Mouse (Mus musculus) frontal cortex, postnatal 36 days (tissue): ENCODE measurements around the gene Rpl35a.
"Not testable (repeated sequence)": the region's sequence is repeated elsewhere in the genome, so short reads cannot be mapped to it uniquely, and the experiment has no call there.

ENCODE experiments used
- DNase-seq, 2 experiments: peaks; one replicate each; pipeline ENCODE4 v3.0.0; 2022; ENCODE audit warnings: low spot score in 2 of 2

Gene Rpl35a

GRCm38 (mm10) chr16:33056095-33056785 is at the start of gene Rpl35a, which contains the start of gene Iqcg:
Gene Rpl35a (plus strand): TSS chr16:33056453.
Gene Iqcg (minus strand): TSS chr16:33056218.
- peak; percentile 92 to 93 for DNase-seq

GRCm38 (mm10) chr16:33006888-33007287 is 49.4 kb upstream of the Rpl35a start:
- no peak for DNase-seq

GRCm38 (mm10) chr16:33007436-33007835 is 48.8 kb upstream of the Rpl35a start:
- DNase-seq = no peak

GRCm38 (mm10) chr16:33010166-33010565 is 46.1 kb upstream of the Rpl35a start:
- DNase-seq = no peak

GRCm38 (mm10) chr16:33013801-33014200 is 42.5 kb upstream of the Rpl35a start:
- no peak for DNase-seq

GRCm38 (mm10) chr16:33014921-33015320 is 41.3 kb upstream of the Rpl35a start:
- no peak for DNase-seq

GRCm38 (mm10) chr16:33015396-33015907 is 40.8 kb upstream of the Rpl35a start:
- DNase-seq = no peak

- DNase-seq = no peak
These were observed 40.3 kb upstream of the Rpl35a start for GRCm38 (mm10) chr16:33015986-33016385.

GRCm38 (mm10) chr16:33017677-33018349 is 38.4 kb upstream of the Rpl35a start:
- no peak for DNase-seq

GRCm38 (mm10) chr16:33019117-33019770 is 37.0 kb upstream of the Rpl35a start:
- DNase-seq = no peak

GRCm38 (mm10) chr16:33021381-33021780 is 34.9 kb upstream of the Rpl35a start:
- no peak for DNase-seq

GRCm38 (mm10) chr16:33023750-33024149 is 32.5 kb upstream of the Rpl35a start:
- DNase-seq = peak; percentile 79 to 86

GRCm38 (mm10) chr16:33024456-33025104 is 31.7 kb upstream of the Rpl35a start:
- no peak for DNase-seq

GRCm38 (mm10) chr16:33026357-33026756 is 29.9 kb upstream of the Rpl35a start:
- DNase-seq = peak in 1 of 2 experiments; percentile 38

GRCm38 (mm10) chr16:33036006-33036405 is 20.2 kb upstream of the Rpl35a start:
- no peak for DNase-seq

- DNase-seq = no peak
These were observed 13.6 kb upstream of the Rpl35a start for GRCm38 (mm10) chr16:33042682-33043081.

- DNase-seq = no peak
These were observed 13.0 kb upstream of the Rpl35a start for GRCm38 (mm10) chr16:33043268-33043667.

GRCm38 (mm10) chr16:33048004-33048403 is 8.2 kb upstream of the Rpl35a start:
- DNase-seq = no peak

- no peak for DNase-seq
These were observed 7.6 kb upstream of the Rpl35a start for GRCm38 (mm10) chr16:33048686-33049085.

GRCm38 (mm10) chr16:33049809-33050208 is 6.4 kb upstream of the Rpl35a start:
- DNase-seq = no peak

- DNase-seq = no peak
These were observed 3.1 kb upstream of the Rpl35a start for GRCm38 (mm10) chr16:33053141-33053540.

GRCm38 (mm10) chr16:33054927-33055326 is 1.3 kb upstream of the Rpl35a start:
- DNase-seq = not testable (repeated sequence)
